Mouse (Mus musculus) heart, embryonic 11.5 days (tissue): ENCODE results near the gene Dusp1. TPM values are rescaled to one million over a fixed set of nuclear protein-coding genes. Genes with fewer than 3 reads are reported as not detected.

Experiments
- ATAC-seq: fragments of 200-750 bp; cut with Nextera tagmentation; replicated peaks from 2 replicates; pipeline ENCODE4 v1.8.0; 2017; ENCODE audit warnings: moderate library complexity; ENCODE audit not compliant: insufficient number of reproducible peaks, low FRiP score, low TSS enrichment
- H3K27ac ChIP-seq: fragments of 300-500 bp; sonication (generic); 2 replicates; pipeline ENCODE4 v1.5.1; 2014; ENCODE audit warnings: mild to moderate bottlenecking, low read depth, low read length
- H3K27me3 ChIP-seq: fragments of 300-500 bp; sonication (generic); 2 replicates; pipeline ENCODE4 v1.6.1; 2014; ENCODE audit warnings: mild to moderate bottlenecking, low read length, mixed read lengths; ENCODE audit not compliant: control insufficient read depth, insufficient read depth
- H3K36me3 ChIP-seq: fragments of 300-500 bp; sonication (generic); 2 replicates; pipeline ENCODE4 v1.6.1; 2014; ENCODE audit warnings: mild to moderate bottlenecking, low read length, moderate library complexity, mixed read lengths; ENCODE audit not compliant: control insufficient read depth, insufficient read depth
- H3K4me1 ChIP-seq: fragments of 300-500 bp; sonication (generic); 2 replicates; pipeline ENCODE4 v1.6.1; 2014; ENCODE audit warnings: low read length; ENCODE audit not compliant: control insufficient read depth, insufficient read depth
- H3K4me2 ChIP-seq: fragments of 300-500 bp; sonication (generic); 2 replicates; pipeline ENCODE4 v1.6.1; 2014; ENCODE audit warnings: mild to moderate bottlenecking, moderate library complexity
- H3K4me3 ChIP-seq: fragments of 300-500 bp; sonication (generic); 2 replicates; pipeline ENCODE4 v1.5.1; 2014; ENCODE audit warnings: low read depth, low read length
- H3K9ac ChIP-seq: fragments of 300-500 bp; sonication (generic); 2 replicates; pipeline ENCODE4 v1.6.1; 2014; ENCODE audit warnings: mild to moderate bottlenecking, low read depth, low read length, moderate library complexity
- H3K9me3 ChIP-seq: fragments of 300-500 bp; sonication (generic); replicated peaks from 2 replicates; pipeline ENCODE4 v1.6.1; 2016; ENCODE audit warnings: low read length; ENCODE audit not compliant: control insufficient read depth
- WGBS: fragments of 180-500 bp; shearing (Covaris S2); extraction: QIAGEN DNeasy Blood & Tissue Kit; methylation state at CpG from one replicate; pipeline ENCODE4 v1.1.7; 2014; ENCODE audit not compliant: insufficient replicate concordance; 5-methylcytosine and 5-hydroxymethylcytosine counted together
- polyA plus RNA-seq: library from polyadenylated mRNA; unstranded; fragments of >200 nt; fragmentation: Nextera tagmentation; extraction: Ambion mirVana; gene quantifications from 2 replicates; pipeline ENCODE4 v1.2.1, GENCODE M21; 2014

Gene Dusp1
- polyA plus RNA-seq, 1 experiment from 2014 or later, result 30.0 TPM

DNA sequence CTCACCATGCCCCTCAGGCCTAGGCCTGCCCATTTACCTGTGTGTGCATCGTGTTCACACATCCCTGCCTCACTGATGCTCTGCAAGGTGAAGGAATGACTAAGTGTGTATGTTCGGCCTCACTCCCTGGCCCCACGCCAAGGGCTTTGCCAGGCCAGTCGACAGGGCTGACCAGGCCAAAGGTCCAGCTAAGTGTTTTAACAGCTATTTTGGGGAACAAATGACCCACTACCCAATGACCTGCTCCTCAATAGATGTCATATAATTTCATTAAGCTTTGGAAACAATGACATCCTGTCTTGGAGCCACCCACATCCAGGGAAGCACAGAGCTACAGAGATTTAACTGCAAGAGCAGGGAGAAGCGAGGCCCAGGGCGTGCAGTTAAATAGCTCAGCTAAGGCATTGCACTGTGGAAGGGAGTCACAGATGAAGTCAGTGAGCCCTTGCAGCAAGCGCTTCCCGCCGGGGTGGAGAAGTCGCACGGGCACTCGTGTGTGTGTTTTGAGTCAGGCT lies 40.5 kb upstream of the Dusp1 start:
- H3K27ac ChIP-seq, result peak overlapping the region; percentile 67
- no peaks in the 10 kb centered on the region for H3K27me3 ChIP-seq
- 0 out of 2 replicates have a peak overlapping the region, but pooled peaks have one; percentile 43 for H3K9ac ChIP-seq
- peaks cover 28% of the 10 kb centered on the region for H3K4me1 ChIP-seq
- no peak overlapping the region for H3K4me3 ChIP-seq
- H3K9me3 ChIP-seq, result no peaks in the 10 kb centered on the region
- no peaks in the 10 kb centered on the region for H3K36me3 ChIP-seq
- 70% methylated on average over 12 of the region's 12 CpGs for WGBS
- no peak overlapping the region for H3K4me2 ChIP-seq
- ATAC-seq, result no peak

GRCm38 (mm10) chr17:26601926-26602325 lies 40.0 kb upstream of the Dusp1 start:
- Histone ChIP-seq H3K27ac (peak overlapping the region; percentile 67), H3K36me3 (no peaks in the 10 kb centered on the region), H3K27me3 (no peaks in the 10 kb centered on the region), H3K4me2 (no peak overlapping the region), H3K9me3 (no peaks in the 10 kb centered on the region), H3K9ac (no peak overlapping the region), H3K4me1 (peaks cover 33% of the 10 kb centered on the region), H3K4me3 (no peak overlapping the region)
- no peak for ATAC-seq
- 56% methylated on average over 6 of the region's 6 CpGs for WGBS

- Histone ChIP-seq H3K9me3 (no peaks in the 10 kb centered on the region), H3K4me3 (no peak overlapping the region), H3K36me3 (no peaks in the 10 kb centered on the region), H3K27ac (0 out of 2 replicates have a peak overlapping the region, but pooled peaks have one; percentile 0), H3K4me2 (no peak overlapping the region), H3K9ac (no peak overlapping the region), H3K4me1 (peaks cover 37% of the 10 kb centered on the region), H3K27me3 (no peaks in the 10 kb centered on the region)
- ATAC-seq, result no peak
- 62% methylated on average over 6 of the region's 6 CpGs for WGBS
Observed at GRCm38 (mm10) chr17:26601514-26601913, 39.6 kb upstream of the Dusp1 start.

DNA sequence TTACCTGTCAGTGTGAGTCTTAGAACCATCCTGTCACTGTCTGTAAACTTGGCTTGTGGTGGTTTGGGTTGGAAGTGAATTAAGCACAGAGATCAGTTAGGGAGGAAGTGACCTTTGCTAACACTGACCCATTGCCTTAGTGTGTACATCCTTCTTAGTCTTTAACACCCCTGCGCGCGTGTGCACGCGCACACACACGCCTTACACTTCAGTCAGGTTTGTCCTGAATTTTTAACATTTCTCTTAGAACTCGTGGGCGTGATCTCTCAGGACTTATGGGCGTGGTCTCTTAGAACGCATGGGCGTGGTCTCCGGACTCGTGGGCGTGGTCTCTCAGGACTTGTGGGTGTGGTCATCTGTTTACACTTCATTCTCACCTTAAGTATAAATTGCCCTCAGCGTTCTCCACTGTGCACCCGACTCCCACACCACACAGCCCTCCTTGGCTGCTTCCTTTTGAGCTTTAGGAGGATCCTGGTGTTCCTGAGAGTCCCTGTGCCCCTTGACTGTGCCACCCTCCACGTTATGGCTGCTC lies 39.1 kb upstream of the Dusp1 start:
- no peaks in the 10 kb centered on the region for H3K27me3 ChIP-seq
- peaks cover 42% of the 10 kb centered on the region for H3K4me1 ChIP-seq
- ATAC-seq, result no peak
- no peaks in the 10 kb centered on the region for H3K36me3 ChIP-seq
- no peak overlapping the region for H3K4me2 ChIP-seq
- WGBS, result 59% methylated on average over 17 of the region's 17 CpGs
- no peak overlapping the region for H3K9ac ChIP-seq
- H3K9me3 ChIP-seq, result no peaks in the 10 kb centered on the region
- 0 out of 2 replicates have a peak overlapping the region, but pooled peaks have one; percentile 3 for H3K27ac ChIP-seq
- no peak overlapping the region for H3K4me3 ChIP-seq

- Histone ChIP-seq H3K36me3 (no peaks in the 10 kb centered on the region), H3K27me3 (no peaks in the 10 kb centered on the region), H3K9ac (no peak overlapping the region), H3K4me1 (peaks cover 62% of the 10 kb centered on the region), H3K9me3 (no peaks in the 10 kb centered on the region), H3K27ac (no peak overlapping the region), H3K4me2 (no peak overlapping the region), H3K4me3 (no peak overlapping the region)
- ATAC-seq, result no peak
- WGBS, result 90% methylated on average over 5 of the region's 5 CpGs
Observed at GRCm38 (mm10) chr17:26598845-26599244, 36.9 kb upstream of the Dusp1 start.

DNA sequence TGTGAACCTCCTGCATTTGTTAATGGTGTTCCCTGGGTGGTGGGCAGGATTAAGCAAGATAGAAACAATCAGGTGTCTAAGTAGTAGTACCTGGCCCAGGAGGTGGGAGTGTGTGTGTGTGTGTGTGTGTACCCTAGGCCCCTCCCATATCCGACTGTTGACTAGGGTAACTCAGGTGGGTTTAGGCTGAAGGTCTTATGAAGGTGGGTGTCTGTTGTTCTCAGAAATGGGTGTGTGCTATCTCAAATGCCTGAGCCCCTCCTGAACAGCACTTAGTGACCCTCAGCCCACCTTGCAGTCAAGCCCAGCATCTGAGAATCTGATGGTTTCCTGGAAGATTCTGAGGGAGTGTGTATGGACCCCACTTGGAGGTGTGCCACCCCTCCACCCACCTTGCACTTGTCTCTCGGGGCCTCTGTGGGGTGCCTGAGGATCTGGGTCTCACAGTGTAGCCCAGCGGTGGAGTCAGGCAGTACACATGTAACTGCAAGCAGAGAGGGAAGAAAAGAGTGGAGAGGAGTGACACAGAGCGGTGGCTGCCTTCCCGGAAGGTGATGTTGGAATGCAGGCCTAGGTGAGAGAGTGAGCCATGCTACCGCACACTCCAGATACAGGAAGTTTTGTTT lies 35.0 kb upstream of the Dusp1 start:
- Histone ChIP-seq H3K4me2 (no peak overlapping the region), H3K27ac (peak overlapping the region; percentile 95), H3K36me3 (no peaks in the 10 kb centered on the region), H3K9ac (peak overlapping the region; percentile 48; the same call in 1 of the 2 replicates), H3K27me3 (no peaks in the 10 kb centered on the region), H3K4me1 (peaks cover 63% of the 10 kb centered on the region), H3K4me3 (no peak overlapping the region), H3K9me3 (no peaks in the 10 kb centered on the region)
- WGBS, result 76% methylated on average over 6 of the region's 6 CpGs
- ATAC-seq, result no peak

DNA sequence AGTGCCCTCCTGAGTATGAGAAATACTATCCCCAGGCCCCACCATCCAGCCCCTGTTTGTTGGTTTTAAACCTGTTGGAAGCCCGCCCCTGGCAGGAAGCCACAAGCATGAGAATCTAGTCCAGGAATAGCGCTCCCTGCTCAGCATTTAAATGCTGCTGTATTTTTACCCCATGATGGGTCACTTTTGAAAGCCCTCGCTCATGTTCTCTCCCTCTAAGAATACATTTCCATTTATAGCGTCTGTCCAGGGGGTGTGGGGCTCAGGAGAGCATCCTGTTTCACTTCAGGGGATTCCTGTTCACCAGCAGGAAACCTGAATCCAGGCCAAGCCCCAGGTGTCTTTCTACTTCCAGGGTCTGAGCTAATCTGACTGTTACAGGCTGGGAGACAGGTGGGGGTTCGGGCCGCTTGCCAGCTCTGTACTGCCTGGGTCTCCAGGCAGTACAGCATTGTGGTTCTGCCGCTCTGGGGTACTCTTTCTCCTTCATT lies 34.3 kb upstream of the Dusp1 start:
- ATAC-seq, result no peak
- Histone ChIP-seq H3K36me3 (no peaks in the 10 kb centered on the region), H3K9ac (peak overlapping the region; percentile 58), H3K9me3 (no peaks in the 10 kb centered on the region), H3K4me3 (no peak overlapping the region), H3K27ac (peak overlapping the region; percentile 95), H3K27me3 (no peaks in the 10 kb centered on the region), H3K4me1 (peaks cover 57% of the 10 kb centered on the region), H3K4me2 (peak overlapping the region; percentile 31; the same call in 1 of the 2 replicates)
- 42% methylated on average over 7 of the region's 7 CpGs for WGBS

DNA sequence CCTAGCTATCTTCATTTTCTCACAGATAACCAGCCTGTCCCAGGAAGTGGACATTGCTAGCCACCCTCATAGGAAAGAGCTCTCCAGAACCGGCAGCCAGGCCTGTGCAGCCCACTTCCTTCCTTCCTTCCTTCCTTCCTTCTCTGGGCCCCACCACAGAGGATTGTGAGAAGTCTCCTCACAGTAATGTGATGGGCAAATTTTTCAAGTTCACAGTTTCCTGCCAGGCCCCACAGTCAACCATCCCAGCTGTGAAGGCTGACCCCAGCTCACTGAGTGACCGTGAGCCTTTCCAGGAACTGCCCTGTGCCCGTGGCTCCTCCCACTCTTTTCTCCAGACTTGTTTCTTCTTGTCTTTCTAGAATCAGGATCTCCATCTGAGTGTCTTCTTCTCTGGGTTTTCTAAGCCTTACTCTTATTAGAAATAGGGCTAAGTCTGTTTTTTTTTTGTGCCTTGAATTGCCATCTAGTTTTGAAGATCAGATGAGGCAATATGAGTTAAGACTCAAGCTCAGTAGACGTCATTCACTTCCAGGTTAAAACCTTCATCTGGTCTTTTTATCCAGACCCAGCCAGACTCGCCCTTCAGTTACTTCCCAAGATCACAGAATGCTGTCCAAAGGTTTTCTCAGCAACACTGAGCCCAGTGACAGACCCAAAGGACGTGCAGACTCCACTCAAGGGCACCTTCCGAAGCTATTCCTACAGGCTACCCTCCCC lies 33.7 kb upstream of the Dusp1 start:
- Histone ChIP-seq H3K36me3 (no peaks in the 10 kb centered on the region), H3K4me2 (peak overlapping the region; percentile 31; the same call in 1 of the 2 replicates), H3K9me3 (no peaks in the 10 kb centered on the region), H3K9ac (peak overlapping the region; percentile 58), H3K27me3 (no peaks in the 10 kb centered on the region), H3K27ac (peak overlapping the region; percentile 95), H3K4me1 (peaks cover 52% of the 10 kb centered on the region), H3K4me3 (no peak overlapping the region)
- 31% methylated on average over 7 of the region's 7 CpGs for WGBS
- ATAC-seq, result no peak
